Mouse (Mus musculus) liver, embryonic 14 days (tissue): ENCODE results near the gene Aqp6. TPM values are rescaled to one million over a fixed set of nuclear protein-coding genes. Genes with fewer than 3 reads are reported as not detected.

Source experiments
- polyA plus RNA-seq: library from polyadenylated mRNA; depleted of rRNA; stranded (reverse); fragments of >200 nt; gene quantifications from 2 replicates; pipeline ENCODE4 v1.2.3, GENCODE M21; 2012; rRNA removed

The Aqp6 gene
- not detected in 2 replicates for polyA plus RNA-seq

GRCm38 (mm10) chr15:99600986-99601822 lies at the start of gene Aqp6:
Gene Aqp6 (plus strand): TSS chr15:99601400.

GRCm38 (mm10) chr15:99578802-99579485 lies 22.3 kb upstream of the Aqp6 start, which contains the start of gene Aqp2:
Gene Aqp2 (plus strand): TSS chr15:99579055.

GRCm38 (mm10) chr15:99590429-99591084 lies 10.6 kb upstream of the Aqp6 start, which contains the start of gene Aqp5:
Gene Aqp5 (plus strand): TSS chr15:99590782.

GRCm38 (mm10) chr15:99651163-99651872 lies 50.1 kb downstream of the Aqp6 start, which contains the start of gene Racgap1:
Gene Racgap1 (minus strand): TSS chr15:99651656.

Other genes with a start within 250 kb of the Aqp6 start
- 3.6 and 4.1 TPM in 2 replicates for gene Fmnl3, start 230.9 kb upstream of the Aqp6 start, polyA plus RNA-seq
- gene Tmbim6, start 208.5 kb upstream of the Aqp6 start, polyA plus RNA-seq: 90.8 and 111 TPM in 2 replicates
- gene Nckap5l, start 143.7 kb upstream of the Aqp6 start, polyA plus RNA-seq: 0.70 and 0.80 TPM in 2 replicates
- 2.8 and 3.0 TPM in 2 replicates for gene Bcdin3d, start 126.7 kb upstream of the Aqp6 start, polyA plus RNA-seq
- 0.02 TPM in 1 of 2 replicates, not detected in the other for gene Faim2, start 73.2 kb upstream of the Aqp6 start, polyA plus RNA-seq
- gene Aqp2, start 22.3 kb upstream of the Aqp6 start, polyA plus RNA-seq: not detected in 2 replicates
- 0.05 and 0.06 TPM in 2 replicates for gene Aqp5, start 10.6 kb upstream of the Aqp6 start, polyA plus RNA-seq
- gene Racgap1, start 50.3 kb downstream of the Aqp6 start, polyA plus RNA-seq: 51.8 and 58.7 TPM in 2 replicates
- gene Asic1, start 69.0 kb downstream of the Aqp6 start, polyA plus RNA-seq: 0.13 and 0.23 TPM in 2 replicates
- gene Smarcd1, start 100.7 kb downstream of the Aqp6 start, polyA plus RNA-seq: 6.2 and 7.0 TPM in 2 replicates
- gene Gm17349, start 104.1 kb downstream of the Aqp6 start, polyA plus RNA-seq: 0.41 TPM in 1 of 2 replicates, not detected in the other
- 7.7 and 8.5 TPM in 2 replicates for gene Gpd1, start 116.1 kb downstream of the Aqp6 start, polyA plus RNA-seq
- gene Cox14, start 124.2 kb downstream of the Aqp6 start, polyA plus RNA-seq: 62.4 and 63.3 TPM in 2 replicates
- 4.2 and 5.6 TPM in 2 replicates for gene Cers5, start 171.5 kb downstream of the Aqp6 start, polyA plus RNA-seq